Mouse (Mus musculus) cortical plate, adult 2 months (tissue): ENCODE results near the gene Parp2.

Source experiments
- CTCF ChIP-seq: fragments of 200-500 bp; IDR thresholded peaks from 2 replicates; pipeline ENCODE4 v1.5.1; 2011; ENCODE audit warnings: mild to moderate bottlenecking, control low read depth, low read length; ENCODE audit not compliant: insufficient read depth; ENCODE audit errors: extremely low read depth
- POLR2A ChIP-seq: fragments of 200-500 bp; IDR thresholded peaks from 2 replicates; pipeline ENCODE4 v1.6.1; 2011; ENCODE audit warnings: mild to moderate bottlenecking, low read length, control low read depth; ENCODE audit not compliant: insufficient read depth; ENCODE audit errors: extremely low read depth

- TF ChIP-seq CTCF (no peak), POLR2A (no peak)
These were observed 19.5 kb upstream of the Parp2 start for GRCm38 (mm10) chr14:50788157-50788556.
